Mouse (Mus musculus) heart, adult 18-20 months (tissue): ENCODE data around the gene Lipc. TPM values are rescaled to one million over a fixed set of nuclear protein-coding genes. Genes with fewer than 3 reads are reported as not detected.

Source experiments
- DNase-seq, 2 experiments: peaks; one replicate each; pipeline ENCODE4 v3.0.0; 2021 to 2022; ENCODE audit warnings: mixed read lengths in 1 of 2
- microRNA-seq, 2 experiments: library from miRNA; unstranded; fragments of <30 nt; microRNA quantifications; one replicate each; pipeline ENCODE4 v1.2.0; 2022
- total RNA-seq, 2 experiments: library from RNA; stranded (reverse); gene quantifications; 2 replicates each; pipeline ENCODE4 v1.2.3; 2021

Lipc gene
- total RNA-seq, 2 experiments from 2014 or later: 0.15 TPM; not detected in 1

- no peak for DNase-seq
These were observed 133.3 kb downstream of the Lipc start for GRCm38 (mm10) chr9:70818739-70819138.

GRCm38 (mm10) chr9:70817396-70817795 lies 134.6 kb downstream of the Lipc start:
- no peak for DNase-seq

GRCm38 (mm10) chr9:70816701-70817305 lies 135.2 kb downstream of the Lipc start:
- no peak for DNase-seq

DNA sequence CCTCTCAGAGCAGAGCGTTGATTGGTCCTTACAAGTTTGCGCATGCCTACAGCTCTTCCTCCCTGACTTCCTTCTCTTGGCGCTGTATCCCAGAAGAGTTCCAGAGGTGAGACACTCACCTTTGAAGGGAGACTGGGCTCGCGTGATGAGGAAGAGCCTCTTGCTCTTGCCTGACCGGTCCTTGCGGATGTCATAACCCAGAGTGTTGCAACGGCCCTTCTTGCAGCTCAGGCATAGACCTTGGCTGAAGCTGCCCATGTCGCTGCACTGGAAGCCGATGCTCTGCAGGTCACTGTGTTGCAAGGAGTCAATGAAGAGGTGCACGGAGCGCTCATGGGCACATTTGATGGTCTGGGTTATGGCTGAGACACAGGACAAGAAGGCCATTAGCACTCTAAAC lies 139.5 kb downstream of the Lipc start:
- DNase-seq: no peak

DNA sequence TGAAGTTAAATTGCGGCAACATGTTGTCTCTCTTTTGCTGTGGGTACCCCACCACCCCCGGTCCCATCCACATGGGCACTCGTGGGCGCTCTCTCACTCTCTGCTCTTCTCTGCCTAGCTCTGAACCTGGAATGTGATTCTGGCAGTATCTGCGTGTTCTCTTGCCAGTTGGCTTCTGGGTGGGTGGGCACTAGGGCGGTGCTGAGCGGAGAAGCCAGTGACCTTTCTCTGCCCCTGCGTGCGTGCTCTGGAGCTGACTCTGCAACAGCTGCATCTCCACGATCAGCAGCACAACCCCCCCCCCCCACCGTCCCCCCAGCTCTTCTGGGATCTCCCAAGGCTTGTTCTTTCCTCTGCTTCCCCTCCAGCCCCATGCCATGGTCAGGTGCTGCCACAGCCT lies 144.3 kb downstream of the Lipc start:
- peak; percentile 25 to 34 for DNase-seq

- no peak for DNase-seq
These were observed 146.0 kb downstream of the Lipc start for GRCm38 (mm10) chr9:70806069-70806468.

DNA sequence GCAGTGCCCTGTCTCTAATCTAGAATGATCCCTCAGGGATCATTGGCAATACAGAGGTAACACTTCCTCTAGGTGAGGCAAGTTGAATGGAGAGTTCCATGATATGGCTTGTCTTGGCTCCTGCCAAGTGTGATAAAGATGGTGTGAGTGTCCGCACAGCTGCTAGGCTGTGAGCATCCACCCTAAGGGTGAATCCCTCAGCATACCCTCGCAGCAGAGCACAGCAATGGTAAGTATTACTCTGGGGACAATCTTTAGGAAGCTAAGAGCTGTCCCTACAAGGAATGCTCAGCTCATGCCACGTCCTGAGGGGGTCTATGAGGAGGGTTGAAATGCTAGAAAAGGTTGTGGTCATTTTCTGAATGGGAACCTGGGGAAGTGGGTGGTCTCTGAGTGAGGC lies 149.2 kb downstream of the Lipc start:
- DNase-seq: no peak

DNA sequence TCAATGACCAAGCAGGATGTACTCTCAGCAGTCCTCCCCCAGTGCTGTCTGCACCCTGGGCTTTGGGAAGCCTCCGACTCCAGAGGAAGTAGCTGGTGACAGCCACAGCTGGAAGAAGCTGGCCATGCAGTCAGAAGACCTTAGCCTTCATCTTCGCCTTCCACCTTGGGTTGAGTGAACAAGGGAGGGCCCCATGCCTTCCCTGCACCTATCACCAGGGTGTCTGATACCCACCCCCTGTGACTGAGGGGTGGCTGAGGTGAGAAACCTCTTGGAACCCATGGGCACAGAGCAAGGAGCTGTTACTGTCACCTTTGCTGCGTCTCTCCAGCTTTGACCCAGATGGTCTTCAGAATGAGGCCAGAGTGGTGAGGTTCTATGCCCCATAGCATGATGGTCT lies 150.3 kb downstream of the Lipc start:
- no peak for DNase-seq

DNA sequence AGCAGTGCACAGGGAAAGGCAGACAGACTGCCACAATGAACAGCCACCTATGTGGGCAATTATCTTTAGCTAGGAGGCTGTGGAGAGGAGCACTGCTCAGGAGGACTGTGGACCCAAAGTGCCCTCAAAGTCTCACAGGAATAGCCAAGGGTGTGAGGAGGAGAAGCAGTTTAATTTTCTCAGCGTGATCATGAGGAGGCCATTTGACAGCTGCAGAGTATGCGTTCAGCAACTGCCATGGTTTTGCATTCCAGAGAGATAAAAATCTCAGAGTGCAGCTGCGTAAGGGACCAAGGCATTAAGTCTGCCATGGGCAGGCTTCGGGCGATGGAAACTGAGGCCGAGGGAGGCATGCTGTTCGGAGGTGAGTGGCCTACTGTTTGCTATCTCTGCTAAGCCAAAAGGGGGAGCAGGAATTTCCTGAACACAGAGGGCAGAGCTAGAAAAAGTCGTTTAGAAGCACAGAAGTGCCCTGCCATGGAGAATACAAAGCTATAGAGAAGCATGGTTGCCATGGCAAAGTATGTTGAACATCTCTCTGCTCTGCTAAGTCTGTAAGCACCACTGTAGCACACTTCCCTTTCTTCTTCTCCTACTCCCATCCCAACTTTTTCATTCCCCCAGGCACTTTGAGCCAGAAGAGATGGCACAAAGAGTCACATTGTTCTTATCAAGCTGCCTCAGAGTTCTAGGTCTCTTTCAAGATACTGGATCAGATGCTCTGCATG lies 151.3 kb downstream of the Lipc start:
- DNase-seq: no peak

GRCm38 (mm10) chr9:70795439-70795757 lies 156.6 kb downstream of the Lipc start:
- no peak for DNase-seq

DNA sequence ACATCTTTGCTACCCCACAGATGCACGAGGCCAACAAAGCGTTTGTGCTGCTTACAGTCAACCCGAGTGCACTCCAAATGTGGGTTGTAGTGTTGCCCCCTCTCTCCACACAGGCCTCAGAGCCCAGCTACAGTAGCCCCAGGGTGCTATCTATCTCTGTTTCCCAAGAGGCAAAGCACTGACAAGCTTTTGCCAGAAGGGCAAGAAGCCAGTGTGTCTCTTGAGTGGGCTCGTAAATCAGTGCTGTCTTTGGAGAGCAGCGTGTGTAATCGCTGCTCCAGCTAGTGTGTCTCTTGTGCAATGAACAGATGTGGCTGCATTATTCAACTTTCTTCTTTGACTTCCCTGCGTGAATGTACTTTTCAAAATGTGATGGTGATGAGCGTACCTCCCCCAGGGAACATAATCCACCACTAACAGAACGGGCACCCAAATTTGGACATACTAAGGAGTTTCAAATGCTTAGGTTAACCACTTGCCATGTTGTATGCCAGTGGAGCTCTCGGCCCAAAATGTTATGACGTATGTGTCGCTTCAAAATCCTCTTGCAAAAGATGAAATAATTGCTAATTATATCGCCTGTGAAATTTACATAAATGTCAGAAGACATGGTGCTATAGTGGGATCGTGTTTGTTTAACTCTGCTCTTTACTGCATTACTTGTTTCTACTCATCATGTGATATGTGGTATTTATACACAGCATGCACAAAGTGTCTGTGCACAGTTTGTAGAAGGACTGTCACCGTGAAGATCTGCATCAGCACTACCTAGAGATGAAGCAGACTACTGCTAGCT lies 157.2 kb downstream of the Lipc start:
- DNase-seq: peak; percentile 15 to 19

DNA sequence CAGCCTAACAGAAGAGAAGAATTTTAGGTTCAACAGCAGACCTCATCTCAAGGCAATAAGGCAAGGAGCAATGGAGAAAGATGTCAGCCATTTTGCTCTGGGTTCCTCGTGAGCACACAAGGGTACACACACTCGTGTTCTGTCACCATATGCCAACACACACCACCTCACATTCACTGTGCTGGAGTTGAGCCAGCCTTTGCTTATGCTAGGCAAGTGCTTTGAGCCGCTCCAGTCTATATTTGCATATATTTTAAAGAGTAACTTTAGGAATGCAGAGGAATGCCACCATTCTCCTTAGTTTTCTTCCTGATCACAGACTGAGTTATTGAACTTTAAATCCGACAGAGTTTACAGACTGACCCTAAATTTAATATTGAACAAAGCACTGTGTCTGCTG lies 161.4 kb downstream of the Lipc start:
- DNase-seq: no peak

DNA sequence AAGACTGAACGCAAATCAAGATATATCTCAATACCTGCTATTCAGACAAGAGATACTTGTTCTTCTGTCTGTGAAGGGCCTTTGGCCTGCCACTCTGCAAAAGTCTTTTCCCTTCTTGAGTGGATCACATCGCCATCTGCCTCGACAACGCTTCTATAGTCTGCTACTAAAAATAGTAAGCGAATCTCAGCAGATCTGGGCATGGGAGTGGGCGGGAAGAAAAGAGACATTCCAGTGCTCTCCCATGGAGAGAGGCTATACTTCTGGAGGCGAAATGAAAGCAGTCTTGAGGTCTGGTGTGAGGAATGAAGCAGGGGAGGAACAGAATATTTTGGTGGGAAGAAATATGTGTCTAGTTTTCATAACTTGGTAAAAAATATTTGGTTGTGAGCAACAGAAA lies 163.3 kb downstream of the Lipc start:
- no peak for DNase-seq

DNA sequence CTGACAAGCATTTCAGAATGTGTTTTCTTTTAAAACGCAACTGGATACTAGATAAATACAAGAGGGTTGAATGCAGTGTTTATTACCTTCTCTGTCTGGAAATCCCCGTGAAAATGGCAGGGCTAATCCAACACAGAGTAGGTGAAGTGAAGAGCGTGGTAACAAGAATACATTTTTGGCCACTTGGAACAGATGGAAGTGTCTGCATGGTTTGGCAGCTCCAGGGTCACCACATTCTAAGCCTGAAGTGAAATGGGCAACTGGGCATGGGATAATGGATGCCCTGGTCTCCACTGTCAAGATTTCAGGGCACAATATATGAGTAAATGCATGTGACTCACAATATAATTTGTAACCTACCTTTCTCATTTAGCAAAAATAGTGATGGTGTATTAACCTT lies 169.8 kb downstream of the Lipc start:
- DNase-seq: no peak

- DNase-seq: no peak
These were observed 176.5 kb downstream of the Lipc start for GRCm38 (mm10) chr9:70775517-70775916.

- DNase-seq: peak in 1 of 2 experiments; percentile 31
These were observed 191.1 kb downstream of the Lipc start for GRCm38 (mm10) chr9:70760974-70761373.

DNA sequence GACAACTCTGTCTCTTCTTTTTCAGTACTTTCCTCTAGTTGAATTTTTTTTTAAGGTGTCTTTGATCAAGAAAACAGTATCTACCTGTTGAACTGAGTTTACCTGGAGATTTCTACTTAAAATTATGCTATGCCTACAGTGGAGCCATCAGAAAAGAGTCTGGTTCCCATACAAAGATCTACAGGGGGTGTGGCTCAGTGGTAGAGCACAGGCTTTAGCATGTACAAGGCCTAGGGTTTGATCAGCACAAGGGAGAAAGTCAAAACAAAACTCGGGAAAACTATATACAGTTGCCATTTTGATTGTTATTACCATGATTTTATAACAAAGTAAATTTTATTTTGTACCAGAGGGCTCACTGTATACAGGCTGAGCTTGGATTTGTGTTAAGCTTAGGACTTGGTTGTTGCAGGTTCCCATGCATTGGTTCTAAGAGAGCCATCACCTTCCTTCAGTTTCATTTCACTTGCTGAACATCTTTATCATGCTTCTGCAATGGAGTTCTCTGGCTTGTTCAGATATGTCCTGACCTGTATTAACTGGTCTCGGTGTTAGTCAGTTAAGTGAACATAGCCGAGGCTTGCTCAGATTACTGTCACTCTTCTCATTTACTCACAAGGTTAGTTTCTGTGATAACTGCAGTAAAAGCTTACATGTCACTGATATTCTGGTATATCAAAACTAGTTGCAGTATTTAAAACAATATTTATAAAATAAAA lies 200.4 kb downstream of the Lipc start:
- no peak for DNase-seq

Small RNA genes lying within 50 kb of the gene (microRNA-seq; reads per million reads assigned to microRNA genes)
- gene Gm25149: 0 reads per million in 2 experiments

Other genes with a start within 250 kb of the Lipc start
- gene Aqp9, start 216.5 kb upstream of the Lipc start, total RNA-seq: under 1 TPM; 0.15 to 0.17 TPM